Mouse (Mus musculus): ENCODE results near the gene Cfdp1. TPM values are rescaled to one million over a fixed set of nuclear protein-coding genes. Genes with fewer than 3 reads are reported as not detected.

Gene Cfdp1
- polyA plus RNA-seq, 1 experiment: 97.6 TPM

- TF ChIP-seq CTCF (IDR thresholded peaks at IDR 0.05; ENCODE audit: borderline replicate concordance, extremely low read depth, insufficient read depth, insufficient read length): no peak
- TF ChIP-seq POLR2A (IDR thresholded peaks at IDR 0.05; ENCODE audit: borderline replicate concordance, extremely low read depth, insufficient read depth, insufficient read length, poor library complexity, severe bottlenecking): no peak
- DNase-seq (ENCODE audit: low read depth): no peak
Measured at GRCm38 (mm10) chr8:111734244-111734960, 119.7 kb downstream of the Cfdp1 start.

- TF ChIP-seq CTCF (IDR thresholded peaks at IDR 0.05; ENCODE audit: borderline replicate concordance, extremely low read depth, insufficient read depth, insufficient read length) (no peak), POLR2A (IDR thresholded peaks at IDR 0.05; ENCODE audit: borderline replicate concordance, extremely low read depth, insufficient read depth, insufficient read length, poor library complexity, severe bottlenecking) (no peak)
Measured at GRCm38 (mm10) chr8:111733581-111734243, 120.4 kb downstream of the Cfdp1 start.

GRCm38 (mm10) chr8:111732406-111733085, 121.5 kb downstream of the Cfdp1 start:
- TF ChIP-seq POLR2A (IDR thresholded peaks at IDR 0.05; ENCODE audit: borderline replicate concordance, extremely low read depth, insufficient read depth, insufficient read length, poor library complexity, severe bottlenecking) (no peak), CTCF (IDR thresholded peaks at IDR 0.05; ENCODE audit: borderline replicate concordance, extremely low read depth, insufficient read depth, insufficient read length) (no peak)
- DNase-seq (ENCODE audit: low read depth): no peak

More at GRCm38 (mm10) chr8:111733581-111734243, 120.4 kb downstream of the Cfdp1 start:
- DNase-seq (ENCODE audit: low read depth): no peak

GRCm38 (mm10) chr8:111732004-111732403, 122.1 kb downstream of the Cfdp1 start:
- DNase-seq (ENCODE audit: low read depth): peak; percentile 98
- TF ChIP-seq CTCF (IDR thresholded peaks at IDR 0.05; ENCODE audit: borderline replicate concordance, extremely low read depth, insufficient read depth, insufficient read length) (no peak), POLR2A (IDR thresholded peaks at IDR 0.05; ENCODE audit: borderline replicate concordance, extremely low read depth, insufficient read depth, insufficient read length, poor library complexity, severe bottlenecking) (peak; percentile 76; the same call in 1 of the 2 replicates)

GRCm38 (mm10) chr8:111731231-111731977, 122.7 kb downstream of the Cfdp1 start:
- TF ChIP-seq CTCF (IDR thresholded peaks at IDR 0.05; ENCODE audit: borderline replicate concordance, extremely low read depth, insufficient read depth, insufficient read length): no peak
- TF ChIP-seq POLR2A (IDR thresholded peaks at IDR 0.05; ENCODE audit: borderline replicate concordance, extremely low read depth, insufficient read depth, insufficient read length, poor library complexity, severe bottlenecking): no peak
- DNase-seq (ENCODE audit: low read depth): no peak

GRCm38 (mm10) chr8:111729233-111730170, 124.6 kb downstream of the Cfdp1 start:
- DNase-seq (ENCODE audit: low read depth): no peak
- no peak for TF ChIP-seq POLR2A (IDR thresholded peaks at IDR 0.05; ENCODE audit: borderline replicate concordance, extremely low read depth, insufficient read depth, insufficient read length, poor library complexity, severe bottlenecking)
- TF ChIP-seq CTCF (IDR thresholded peaks at IDR 0.05; ENCODE audit: borderline replicate concordance, extremely low read depth, insufficient read depth, insufficient read length): no peak

- TF ChIP-seq POLR2A (IDR thresholded peaks at IDR 0.05; ENCODE audit: borderline replicate concordance, extremely low read depth, insufficient read depth, insufficient read length, poor library complexity, severe bottlenecking): no peak
- TF ChIP-seq CTCF (IDR thresholded peaks at IDR 0.05; ENCODE audit: borderline replicate concordance, extremely low read depth, insufficient read depth, insufficient read length): no peak
- DNase-seq (ENCODE audit: low read depth): no peak
Measured at GRCm38 (mm10) chr8:111728481-111728880, 125.6 kb downstream of the Cfdp1 start.

GRCm38 (mm10) chr8:111727553-111727952, 126.5 kb downstream of the Cfdp1 start:
- TF ChIP-seq POLR2A (IDR thresholded peaks at IDR 0.05; ENCODE audit: borderline replicate concordance, extremely low read depth, insufficient read depth, insufficient read length, poor library complexity, severe bottlenecking) (no peak), CTCF (IDR thresholded peaks at IDR 0.05; ENCODE audit: borderline replicate concordance, extremely low read depth, insufficient read depth, insufficient read length) (no peak)
- no peak for DNase-seq (ENCODE audit: low read depth)

- peak; percentile 77 for DNase-seq (ENCODE audit: low read depth)
- TF ChIP-seq POLR2A (IDR thresholded peaks at IDR 0.05; ENCODE audit: borderline replicate concordance, extremely low read depth, insufficient read depth, insufficient read length, poor library complexity, severe bottlenecking): no peak
- no peak for TF ChIP-seq CTCF (IDR thresholded peaks at IDR 0.05; ENCODE audit: borderline replicate concordance, extremely low read depth, insufficient read depth, insufficient read length)
Measured at GRCm38 (mm10) chr8:111726102-111726900, 127.8 kb downstream of the Cfdp1 start.

Measured in brain, embryonic 14.5 days (tissue).